Mouse (Mus musculus) embryonic stem cell, embryonic (primary cell): ENCODE measurements at regions not wholly inside any gene's neighbourhood (a gene's known extent, or its start where the extent isn't known, plus 50 kb on each side); places are given as distances from the start of the nearest gene placed in this dataset.

Source experiments
- CTCF ChIA-PET, 4 experiments: fragments of 300-600 bp in 2 of 4; fragments of 350-600 bp in 2 of 4; sonication (Branson Sonifier 250); formaldehyde crosslinking; loops; one replicate each; lab custom pipeline; 2022; ENCODE audit warnings: inconsistent platforms in 2 of 4; lab: Charles Lee
- POLR2A ChIA-PET, 4 experiments: fragments of 300-600 bp in 2 of 4; fragments of 350-600 bp in 2 of 4; sonication (Branson Sonifier 250); formaldehyde crosslinking; loops; one replicate each; lab custom pipeline; 2022; ENCODE audit warnings: antibody characterized with exemption in 4 of 4, inconsistent platforms in 1 of 4; lab: Charles Lee

GRCm38 (mm10) chr3:159069957-159070684 lies 425.1 kb upstream of the Depdc1a start:
- ChIA-PET POLR2A (no interaction called here), CTCF (no interaction called here)

GRCm38 (mm10) chr3:159056960-159057525 lies 438.2 kb upstream of the Depdc1a start:
- ChIA-PET CTCF (no interaction called here), POLR2A (interaction anchor here in 1 of 4 experiments (0.6 kb wide), 1 partner anchor 20 kb away, joined by 3 read pairs; no protein-coding TSS in a partner anchor)

- ChIA-PET POLR2A (no interaction called here), CTCF (no interaction called here)
Measured at GRCm38 (mm10) chr3:159034806-159035205, 460.4 kb upstream of the Depdc1a start.

DNA sequence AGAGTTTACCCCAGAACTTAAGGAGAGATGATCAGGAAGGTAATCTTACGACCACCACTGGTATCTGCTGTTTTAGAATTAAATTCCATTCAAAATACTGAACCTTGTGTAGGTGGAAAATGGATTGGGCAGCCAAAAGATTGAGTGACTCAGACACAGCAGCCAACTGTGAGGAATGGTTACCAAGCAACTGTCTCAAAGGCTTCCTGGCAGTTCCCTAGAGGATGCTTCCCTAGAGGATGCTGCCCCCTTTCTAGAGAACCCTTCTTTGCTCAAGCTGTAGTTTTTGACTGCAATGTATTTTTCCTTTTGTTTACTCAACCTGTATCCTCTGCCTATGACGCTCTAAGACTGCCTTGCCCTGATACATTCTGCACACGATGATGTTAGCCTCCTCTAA lies 463.7 kb upstream of the Depdc1a start:
- POLR2A ChIA-PET, result no interaction called here

DNA sequence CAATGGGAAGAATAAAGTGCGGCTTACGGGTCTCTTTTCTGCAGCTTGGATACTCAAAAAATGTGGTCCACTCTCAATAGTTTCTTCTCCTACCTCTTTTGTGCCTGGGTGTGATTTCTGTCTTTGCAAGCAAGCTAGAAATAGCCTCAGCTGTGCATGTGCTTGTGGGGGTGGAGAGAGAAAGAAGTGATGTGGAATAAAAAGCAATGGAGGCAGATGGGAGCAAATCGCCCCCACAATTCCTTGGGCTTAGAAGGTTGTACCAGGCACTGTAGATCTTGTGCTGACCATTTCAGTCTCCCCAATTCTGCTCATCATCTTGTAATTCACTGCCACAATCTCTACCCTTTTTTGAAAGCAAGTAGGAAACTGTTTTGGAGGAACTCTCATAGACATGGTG lies 464.6 kb upstream of the Depdc1a start:
- CTCF ChIA-PET, result no interaction called here
- POLR2A ChIA-PET, result no interaction called here

More for the DNA sequence above, 463.7 kb upstream of the Depdc1a start:
- CTCF ChIA-PET, result no interaction called here

DNA sequence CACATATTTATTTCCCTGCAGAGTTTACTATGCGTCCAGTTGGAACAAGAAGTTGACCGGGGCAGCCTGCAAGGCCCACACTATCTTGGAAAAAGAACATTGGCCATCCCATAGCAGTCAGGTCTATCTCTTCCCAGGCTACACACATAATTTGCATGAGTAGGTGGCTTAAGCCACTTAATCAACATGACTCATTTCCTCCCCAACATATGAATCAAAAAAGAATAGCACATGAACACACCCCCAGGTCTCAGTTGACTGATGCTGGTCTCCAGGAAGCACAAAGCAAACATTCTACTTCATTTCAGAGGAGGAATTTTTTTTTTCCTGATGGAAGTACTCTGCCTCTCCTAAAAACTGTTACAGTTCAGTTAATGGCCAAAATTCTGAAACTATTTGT lies 465.3 kb upstream of the Depdc1a start:
- ChIA-PET POLR2A (no interaction called here), CTCF (no interaction called here)

GRCm38 (mm10) chr3:159020447-159020846 lies 458.4 kb upstream of the Lrrc7 start:
- CTCF ChIA-PET, result no interaction called here
- POLR2A ChIA-PET, result no interaction called here

DNA sequence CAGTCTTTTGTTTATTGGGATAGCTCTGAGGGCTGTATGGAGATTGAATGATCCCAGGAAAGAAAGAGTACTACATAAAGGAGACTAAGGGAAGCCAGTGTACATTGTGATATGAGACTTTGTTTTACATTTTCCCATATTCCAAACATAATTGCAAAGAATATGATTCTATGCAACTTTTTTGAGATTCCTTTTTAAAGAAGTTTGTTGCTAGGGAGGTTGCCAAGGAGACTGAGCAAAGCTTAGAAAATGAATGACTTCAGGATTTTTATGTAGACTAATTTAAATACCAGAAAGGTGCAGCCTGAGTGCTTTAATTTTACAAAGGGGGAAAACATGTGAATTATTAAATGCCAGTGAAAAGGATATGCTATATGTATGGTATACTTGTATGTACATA lies 455.2 kb upstream of the Lrrc7 start:
- POLR2A ChIA-PET, result no interaction called here
- CTCF ChIA-PET, result no interaction called here

GRCm38 (mm10) chr3:159016426-159016825 lies 454.4 kb upstream of the Lrrc7 start:
- ChIA-PET CTCF (no interaction called here), POLR2A (no interaction called here)

GRCm38 (mm10) chr3:159010954-159011638 lies 449.1 kb upstream of the Lrrc7 start:
- POLR2A ChIA-PET, result interaction anchor here in 1 of 4 experiments (0.7 kb wide), 1 partner anchor 71 kb away, joined by 9 read pairs; no protein-coding TSS in a partner anchor
- CTCF ChIA-PET, result no interaction called here

DNA sequence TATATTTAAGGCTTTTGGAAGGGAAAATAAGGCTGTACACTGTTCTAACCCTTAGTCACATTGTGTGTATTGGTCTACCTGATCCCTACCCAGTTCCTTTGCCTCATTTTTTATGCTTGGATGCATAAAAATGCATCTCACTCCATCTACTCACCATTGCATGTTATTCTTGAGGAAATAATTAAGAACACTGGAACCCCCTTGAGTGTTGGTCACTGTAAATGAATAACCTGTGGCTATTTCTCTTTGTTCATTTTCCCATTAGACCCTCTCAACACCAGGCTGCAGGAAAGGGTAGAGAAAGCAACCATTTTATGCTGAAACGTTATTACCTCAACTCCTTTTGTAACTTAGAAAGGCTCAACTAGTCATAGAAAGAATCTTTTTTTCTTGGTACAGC lies 442.0 kb upstream of the Lrrc7 start:
- CTCF ChIA-PET, result no interaction called here
- POLR2A ChIA-PET, result no interaction called here

GRCm38 (mm10) chr3:158985438-158986111 lies 423.6 kb upstream of the Lrrc7 start:
- ChIA-PET CTCF (no interaction called here), POLR2A (no interaction called here)

DNA sequence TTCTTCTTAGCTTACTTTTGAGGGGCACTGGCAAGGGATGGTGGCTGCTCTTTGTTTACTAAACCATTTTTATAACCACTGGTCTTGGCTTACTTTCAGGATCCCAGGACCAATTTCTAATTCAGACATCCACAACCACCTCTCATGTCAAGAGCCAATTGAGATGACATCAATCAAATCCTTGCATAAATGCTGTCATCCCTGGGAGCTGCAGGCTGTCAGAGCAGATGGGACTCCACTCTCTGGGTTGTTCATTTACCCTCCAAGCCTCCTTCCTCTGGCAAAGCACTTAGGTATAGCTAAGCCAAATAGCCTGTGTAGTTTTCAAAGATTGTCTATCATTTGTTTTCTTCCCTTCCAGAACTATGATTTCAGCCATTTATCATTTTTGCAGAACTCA lies 385.0 kb upstream of the Lrrc7 start:
- ChIA-PET POLR2A (no interaction called here), CTCF (no interaction called here)

DNA sequence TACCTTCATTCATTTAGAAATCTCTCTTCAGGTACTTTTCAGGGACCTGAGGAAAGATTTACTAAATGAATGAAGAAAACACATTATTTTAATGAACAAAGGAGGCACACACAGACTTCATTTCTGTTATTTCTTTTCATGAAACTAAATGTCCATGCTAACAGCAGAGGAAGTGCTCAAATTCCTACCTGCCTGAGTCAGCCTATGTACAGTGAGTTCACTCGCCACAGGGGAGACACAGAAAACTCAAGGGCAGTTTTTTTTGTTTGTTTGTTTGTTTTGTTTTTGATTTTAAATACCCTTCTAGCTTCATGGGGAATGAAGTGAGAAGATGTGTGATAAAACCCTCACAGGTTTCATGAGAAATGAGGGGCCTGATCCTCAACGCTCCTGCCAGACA lies 343.1 kb upstream of the Lrrc7 start:
- ChIA-PET POLR2A (no interaction called here), CTCF (no interaction called here)

- ChIA-PET CTCF (no interaction called here), POLR2A (no interaction called here)
Measured at GRCm38 (mm10) chr3:158899458-158899857, 337.4 kb upstream of the Lrrc7 start.

- CTCF ChIA-PET, result no interaction called here
- POLR2A ChIA-PET, result interaction anchor here in 1 of 4 experiments (0.6 kb wide), 1 partner anchor 231 kb away, joined by 3 read pairs; no protein-coding TSS in a partner anchor
Measured at GRCm38 (mm10) chr3:158886732-158887386, 324.8 kb upstream of the Lrrc7 start.

DNA sequence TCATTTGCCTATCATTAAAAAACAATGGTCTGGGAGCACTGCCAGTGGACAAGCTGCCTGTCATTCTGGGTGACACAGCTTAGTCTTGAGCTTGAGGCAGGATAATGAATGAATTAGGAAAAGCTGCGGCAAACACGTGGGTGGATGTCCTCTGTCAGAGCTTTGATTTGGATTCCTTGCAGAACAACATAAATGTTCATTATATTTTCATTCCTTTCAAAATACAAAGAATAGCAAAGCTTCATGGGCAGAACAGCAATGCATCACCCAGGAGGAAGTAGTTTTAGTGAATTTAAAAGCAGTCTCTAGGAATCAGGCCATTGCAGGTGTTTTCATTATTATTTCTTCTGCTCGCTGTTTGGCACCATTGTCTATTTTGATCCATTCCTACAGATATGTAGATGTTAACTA lies 324.3 kb upstream of the Lrrc7 start:
- CTCF ChIA-PET, result no interaction called here
- POLR2A ChIA-PET, result interaction anchor here in 1 of 4 experiments (0.6 kb wide), 1 partner anchor 232 kb away, joined by 3 read pairs; no protein-coding TSS in a partner anchor
